Mouse (Mus musculus) embryonic facial prominence, embryonic 13.5 days (tissue): ENCODE results near the gene Gm37240. TPM values are rescaled to one million over a fixed set of nuclear protein-coding genes. Genes with fewer than 3 reads are reported as not detected.
A peak's percentile ranks its signal among the peaks of the same experiment; 100 is the strongest.

Source experiments
- ATAC-seq: fragments of 200-750 bp; cut with Nextera tagmentation; 2 replicates; pipeline ENCODE4 v1.8.0; 2017; ENCODE audit warnings: low read depth; ENCODE audit not compliant: insufficient number of reproducible peaks, insufficient read depth, low FRiP score, low TSS enrichment
- H3K27ac ChIP-seq: fragments of 300-500 bp; sonication (generic); 2 replicates; pipeline ENCODE4 v1.5.1; 2015; ENCODE audit warnings: moderate library complexity, mild to moderate bottlenecking, inconsistent platforms
- H3K27me3 ChIP-seq: fragments of 300-500 bp; sonication (generic); 2 replicates; pipeline ENCODE4 v1.6.1; 2015; ENCODE audit warnings: mild to moderate bottlenecking, inconsistent platforms
- H3K36me3 ChIP-seq: fragments of 300-500 bp; sonication (generic); 2 replicates; pipeline ENCODE4 v1.6.1; 2015; ENCODE audit warnings: mild to moderate bottlenecking, inconsistent platforms
- H3K4me1 ChIP-seq: fragments of 300-500 bp; sonication (generic); 2 replicates; pipeline ENCODE4 v1.6.1; 2015; ENCODE audit warnings: inconsistent platforms
- H3K4me2 ChIP-seq: fragments of 300-500 bp; sonication (generic); 2 replicates; pipeline ENCODE4 v1.6.1; 2015; ENCODE audit warnings: moderate library complexity, mild to moderate bottlenecking, inconsistent platforms
- H3K4me3 ChIP-seq: fragments of 300-500 bp; sonication (generic); 2 replicates; pipeline ENCODE4 v1.5.1; 2015; ENCODE audit warnings: mild to moderate bottlenecking, inconsistent platforms
- H3K9ac ChIP-seq: fragments of 300-500 bp; sonication (generic); 2 replicates; pipeline ENCODE4 v1.6.1; 2015; ENCODE audit warnings: mild to moderate bottlenecking, inconsistent platforms
- H3K9me3 ChIP-seq: fragments of 300-500 bp; sonication (generic); 2 replicates; pipeline ENCODE4 v1.6.1; 2016; ENCODE audit warnings: inconsistent platforms
- WGBS: fragments of 180-500 bp; shearing (Covaris S2); methylation state at CpG from one replicate; pipeline ENCODE4 v1.1.7; 2015; ENCODE audit warnings: mixed read lengths; 5-methylcytosine and 5-hydroxymethylcytosine counted together
- polyA plus RNA-seq: library from polyadenylated mRNA; unstranded; fragments of >200 nt; fragmentation: Nextera tagmentation; extraction: Ambion mirVana; gene quantifications from 2 replicates; pipeline ENCODE4 v1.2.1, GENCODE M21; 2015

Gene Gm37240
- polyA plus RNA-seq, 1 experiment from 2014 or later, result 6.3 TPM

GRCm38 (mm10) chr3:85500096-85500495, 387.2 kb downstream of the Gm37240 start:
- Histone ChIP-seq H3K9me3 (no peaks in the 10 kb centered on the region), H3K4me1 (no peaks in the 10 kb centered on the region), H3K36me3 (no peaks in the 10 kb centered on the region), H3K4me2 (no peak overlapping the region), H3K27ac (no peak overlapping the region), H3K4me3 (no peak overlapping the region), H3K27me3 (no peaks in the 10 kb centered on the region), H3K9ac (no peak overlapping the region)
- 88% methylated on average over 3 of the region's 3 CpGs for WGBS
- ATAC-seq, result no peak

- H3K4me2 ChIP-seq, result no peak overlapping the region
- 78% methylated on average over 4 of the region's 4 CpGs for WGBS
- H3K27me3 ChIP-seq, result no peaks in the 10 kb centered on the region
- no peak for ATAC-seq
- H3K4me3 ChIP-seq, result no peak overlapping the region
- H3K4me1 ChIP-seq, result no peaks in the 10 kb centered on the region
- H3K27ac ChIP-seq, result no peak overlapping the region
- H3K9ac ChIP-seq, result no peak overlapping the region
- no peaks in the 10 kb centered on the region for H3K36me3 ChIP-seq
- no peaks in the 10 kb centered on the region for H3K9me3 ChIP-seq
Measured at GRCm38 (mm10) chr3:85496146-85496545, 391.2 kb downstream of the Gm37240 start.

- WGBS, result 87% methylated on average over 8 of the region's 8 CpGs
- no peaks in the 10 kb centered on the region for H3K9me3 ChIP-seq
- no peak overlapping the region for H3K4me3 ChIP-seq
- no peak for ATAC-seq
- no peak overlapping the region for H3K4me2 ChIP-seq
- H3K9ac ChIP-seq, result no peak overlapping the region
- no peaks in the 10 kb centered on the region for H3K36me3 ChIP-seq
- H3K27ac ChIP-seq, result no peak overlapping the region
- H3K4me1 ChIP-seq, result no peaks in the 10 kb centered on the region
- no peaks in the 10 kb centered on the region for H3K27me3 ChIP-seq
Measured at GRCm38 (mm10) chr3:85493796-85494195, 393.5 kb downstream of the Gm37240 start.

- H3K9me3 ChIP-seq, result no peaks in the 10 kb centered on the region
- no peak overlapping the region for H3K4me2 ChIP-seq
- H3K4me1 ChIP-seq, result no peaks in the 10 kb centered on the region; the same call in 1 of the 2 replicates
- H3K27ac ChIP-seq, result no peak overlapping the region
- no peak overlapping the region for H3K9ac ChIP-seq
- 65% methylated on average over 3 of the region's 3 CpGs for WGBS
- H3K4me3 ChIP-seq, result no peak overlapping the region
- H3K27me3 ChIP-seq, result no peaks in the 10 kb centered on the region
- ATAC-seq, result no peak
- no peaks in the 10 kb centered on the region for H3K36me3 ChIP-seq
Measured at GRCm38 (mm10) chr3:85490204-85490603, 397.1 kb downstream of the Gm37240 start.

GRCm38 (mm10) chr3:85487379-85487778, 399.9 kb downstream of the Gm37240 start:
- Histone ChIP-seq H3K9me3 (no peaks in the 10 kb centered on the region), H3K36me3 (no peaks in the 10 kb centered on the region), H3K4me1 (peaks cover 3% of the 10 kb centered on the region; the same call in 1 of the 2 replicates), H3K27ac (no peak overlapping the region), H3K4me3 (no peak overlapping the region), H3K4me2 (no peak overlapping the region), H3K9ac (no peak overlapping the region), H3K27me3 (no peaks in the 10 kb centered on the region)
- 82% methylated on average over 6 of the region's 6 CpGs for WGBS
- no peak for ATAC-seq

DNA sequence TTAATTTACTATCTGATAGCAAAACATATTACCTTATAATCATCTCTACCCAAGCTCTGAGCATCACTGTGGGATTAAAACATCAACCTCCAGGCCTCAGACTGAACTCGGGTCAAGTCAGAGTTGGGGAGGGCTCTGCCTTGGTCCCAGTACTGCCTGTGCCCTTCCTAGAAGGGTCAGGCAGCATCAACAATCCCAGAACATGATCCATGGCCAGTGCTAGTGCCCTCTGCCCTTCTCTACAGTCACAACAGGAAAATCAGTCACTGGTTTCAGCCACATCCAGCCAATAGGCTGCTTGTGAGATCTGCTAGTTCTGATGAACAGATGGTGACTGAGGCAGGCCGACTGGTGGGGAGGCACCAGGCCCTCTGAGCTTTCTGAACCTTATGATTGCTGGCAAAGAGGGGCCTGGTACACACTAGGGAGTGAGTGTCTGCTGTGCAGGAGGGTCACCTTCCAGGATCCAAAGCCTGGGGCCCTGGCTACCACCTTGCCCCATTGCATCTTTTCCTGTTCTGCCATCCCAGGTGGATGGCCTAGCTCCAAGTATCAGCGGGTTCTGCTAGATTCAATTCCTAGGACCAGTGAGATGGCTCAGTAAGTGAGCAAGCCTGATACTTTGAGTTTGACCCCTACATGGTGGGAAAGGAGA, 401.7 kb downstream of the Gm37240 start:
- no peak for ATAC-seq
- no peak overlapping the region for H3K9ac ChIP-seq
- peaks cover 3% of the 10 kb centered on the region; the same call in 1 of the 2 replicates for H3K4me1 ChIP-seq
- 62% methylated on average over 3 of the region's 3 CpGs for WGBS
- no peak overlapping the region for H3K4me2 ChIP-seq
- H3K4me3 ChIP-seq, result no peak overlapping the region
- peaks cover 5% of the 10 kb centered on the region; the same call in 1 of the 2 replicates for H3K9me3 ChIP-seq
- H3K27me3 ChIP-seq, result no peaks in the 10 kb centered on the region
- no peaks in the 10 kb centered on the region for H3K36me3 ChIP-seq
- H3K27ac ChIP-seq, result no peak overlapping the region

DNA sequence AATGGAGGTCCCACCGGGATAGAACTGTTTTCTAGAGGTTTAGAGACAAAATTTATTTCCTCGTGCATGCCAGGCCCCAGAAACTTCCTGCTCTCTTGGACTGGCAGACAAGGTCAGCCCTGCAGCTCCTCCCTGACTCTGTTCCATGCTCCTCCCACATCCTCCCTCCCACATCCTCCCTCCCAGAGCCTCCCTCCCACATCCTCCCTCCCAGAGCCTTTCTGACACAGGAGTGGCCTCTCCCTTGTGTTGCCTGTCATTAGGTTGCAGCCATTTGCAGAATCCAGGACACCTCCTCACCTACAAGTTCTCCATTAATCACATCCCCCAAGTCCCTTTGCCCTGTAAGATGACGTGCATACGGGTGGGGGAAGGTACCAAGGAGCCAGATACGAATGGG, 404.7 kb downstream of the Gm37240 start:
- WGBS, result 52% methylated on average over 5 of the region's 5 CpGs
- H3K36me3 ChIP-seq, result no peaks in the 10 kb centered on the region
- peaks cover 3% of the 10 kb centered on the region for H3K4me1 ChIP-seq
- no peak overlapping the region for H3K9ac ChIP-seq
- H3K27ac ChIP-seq, result no peak overlapping the region
- peaks cover 6% of the 10 kb centered on the region; the same call in 1 of the 2 replicates for H3K9me3 ChIP-seq
- H3K4me3 ChIP-seq, result no peak overlapping the region
- H3K27me3 ChIP-seq, result no peaks in the 10 kb centered on the region
- H3K4me2 ChIP-seq, result no peak overlapping the region
- no peak for ATAC-seq

DNA sequence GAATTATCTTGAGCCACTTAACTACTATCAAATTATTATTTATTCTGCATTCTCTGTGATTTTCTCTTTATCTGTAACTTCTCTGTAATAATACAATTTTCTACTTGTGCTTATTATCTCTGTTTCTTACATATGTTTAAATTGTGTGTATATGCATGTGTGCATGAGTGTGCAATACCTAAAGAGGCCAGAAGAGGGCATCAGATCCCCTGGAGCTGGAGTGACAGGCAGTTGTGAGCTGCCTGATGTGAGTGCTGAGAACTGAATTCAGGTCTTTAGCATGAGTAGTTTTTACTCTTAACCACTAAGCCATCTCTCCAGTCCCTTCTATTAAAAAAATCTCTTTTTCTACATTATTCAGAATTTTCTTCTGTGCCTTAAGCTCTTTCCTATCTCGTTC, 406.7 kb downstream of the Gm37240 start:
- Histone ChIP-seq H3K4me2 (no peak overlapping the region), H3K27ac (no peak overlapping the region), H3K4me1 (peaks cover 3% of the 10 kb centered on the region), H3K9me3 (peaks cover 6% of the 10 kb centered on the region; the same call in 1 of the 2 replicates), H3K9ac (no peak overlapping the region), H3K27me3 (no peaks in the 10 kb centered on the region), H3K36me3 (no peaks in the 10 kb centered on the region), H3K4me3 (no peak overlapping the region)
- 94% methylated on average over 1 of the region's 1 CpGs for WGBS
- ATAC-seq, result no peak

GRCm38 (mm10) chr3:85478731-85479130, 408.6 kb downstream of the Gm37240 start:
- no peak overlapping the region for H3K4me3 ChIP-seq
- H3K9ac ChIP-seq, result no peak overlapping the region
- ATAC-seq, result no peak
- H3K4me2 ChIP-seq, result no peak overlapping the region
- H3K36me3 ChIP-seq, result no peaks in the 10 kb centered on the region
- H3K27me3 ChIP-seq, result no peaks in the 10 kb centered on the region
- peaks cover 3% of the 10 kb centered on the region; the same call in 1 of the 2 replicates for H3K4me1 ChIP-seq
- H3K9me3 ChIP-seq, result peaks cover 6% of the 10 kb centered on the region; the same call in 1 of the 2 replicates
- H3K27ac ChIP-seq, result no peak overlapping the region
- WGBS, result 92% methylated on average over 8 of the region's 8 CpGs

DNA sequence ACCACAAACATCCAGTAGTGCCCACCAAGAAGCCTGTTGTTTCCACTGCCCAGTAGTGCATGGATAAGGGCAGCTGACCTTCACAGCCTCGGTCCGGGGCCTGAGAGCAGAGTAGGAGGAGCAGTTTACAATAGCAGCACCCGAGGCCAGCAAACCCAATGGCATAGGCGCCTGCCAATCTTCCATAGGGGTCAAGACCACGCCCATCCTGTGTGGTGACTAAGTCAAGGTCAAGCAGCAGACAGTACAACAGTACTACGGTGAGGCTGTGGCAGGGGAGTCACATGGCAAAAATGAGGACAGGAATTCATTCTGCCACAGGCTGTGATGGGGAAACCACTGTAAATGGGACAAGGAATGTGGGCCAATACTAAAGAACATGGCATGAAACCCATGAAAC, 417.6 kb downstream of the Gm37240 start:
- Histone ChIP-seq H3K27ac (no peak overlapping the region), H3K27me3 (no peaks in the 10 kb centered on the region), H3K9me3 (no peaks in the 10 kb centered on the region), H3K4me2 (no peak overlapping the region), H3K36me3 (no peaks in the 10 kb centered on the region), H3K9ac (no peak overlapping the region), H3K4me1 (no peaks in the 10 kb centered on the region), H3K4me3 (no peak overlapping the region)
- 0 out of 2 replicates have a peak, but pooled peaks have one; percentile 26 for ATAC-seq
- 80% methylated on average over 6 of the region's 6 CpGs for WGBS

GRCm38 (mm10) chr3:85468995-85469394, 418.3 kb downstream of the Gm37240 start:
- no peak overlapping the region for H3K27ac ChIP-seq
- no peak overlapping the region for H3K9ac ChIP-seq
- no peaks in the 10 kb centered on the region for H3K36me3 ChIP-seq
- H3K9me3 ChIP-seq, result no peaks in the 10 kb centered on the region
- WGBS, result 87% methylated on average over 2 of the region's 2 CpGs
- H3K4me1 ChIP-seq, result no peaks in the 10 kb centered on the region
- H3K27me3 ChIP-seq, result no peaks in the 10 kb centered on the region
- no peak overlapping the region for H3K4me3 ChIP-seq
- H3K4me2 ChIP-seq, result no peak overlapping the region
- no peak for ATAC-seq

DNA sequence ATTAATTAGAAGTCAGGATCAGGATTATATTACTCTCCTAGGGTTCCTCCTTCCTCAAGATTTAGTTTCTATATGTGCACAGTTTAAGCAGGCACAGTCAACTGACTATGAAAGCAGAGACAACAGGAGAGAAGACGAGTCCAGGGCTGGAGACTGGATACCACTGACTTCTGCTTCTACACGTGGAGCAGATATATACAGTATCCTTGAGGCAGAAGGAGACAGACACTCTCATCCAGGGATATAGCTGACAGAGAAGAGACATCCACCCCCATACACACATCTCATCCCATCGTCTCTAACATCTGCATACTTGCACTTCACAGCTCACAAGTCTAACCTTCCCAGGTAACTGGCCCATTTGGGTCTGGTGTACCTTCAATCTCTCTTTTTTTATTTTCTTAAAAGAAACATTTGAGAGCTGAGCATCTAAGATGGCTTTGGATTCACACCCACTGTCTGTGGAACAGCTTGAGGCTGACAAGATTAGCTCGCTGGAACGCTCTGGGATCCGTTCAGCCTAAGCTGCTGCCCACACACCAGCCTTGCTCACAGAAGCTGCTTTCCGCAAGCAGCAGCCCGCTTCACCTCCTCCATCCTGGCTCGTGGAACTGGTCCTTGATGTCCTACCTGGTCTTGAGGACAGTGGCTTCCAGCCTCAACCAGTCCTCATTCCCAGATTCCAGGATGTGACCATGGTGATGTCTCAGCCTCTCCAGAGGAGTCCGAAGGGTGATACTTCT, 421.9 kb downstream of the Gm37240 start:
- H3K4me3 ChIP-seq, result no peak overlapping the region
- H3K27me3 ChIP-seq, result no peaks in the 10 kb centered on the region
- no peak overlapping the region for H3K4me2 ChIP-seq
- no peaks in the 10 kb centered on the region for H3K4me1 ChIP-seq
- H3K9me3 ChIP-seq, result no peaks in the 10 kb centered on the region
- no peak overlapping the region for H3K27ac ChIP-seq
- H3K9ac ChIP-seq, result no peak overlapping the region
- WGBS, result 85% methylated on average over 10 of the region's 10 CpGs
- H3K36me3 ChIP-seq, result no peaks in the 10 kb centered on the region
- ATAC-seq, result no peak
